Mouse (Mus musculus) cerebellum, adult 2 months (tissue): ENCODE results near the gene Vac14.

Experiments
- CTCF ChIP-seq: fragments of 200-500 bp; IDR thresholded peaks from 2 replicates; pipeline ENCODE4 v1.5.1; 2011; ENCODE audit warnings: low read depth, mild to moderate bottlenecking, control low read depth, low read length, moderate library complexity, borderline replicate concordance; ENCODE audit not compliant: insufficient read depth
- POLR2A ChIP-seq: fragments of 200-500 bp; IDR thresholded peaks from 2 replicates; pipeline ENCODE4 v1.6.1; 2011; ENCODE audit warnings: low read length, control low read depth, borderline replicate concordance; ENCODE audit not compliant: insufficient read depth

- TF ChIP-seq POLR2A = no peak
- no peak for TF ChIP-seq CTCF
These were observed 97.7 kb downstream of the Vac14 start for GRCm38 (mm10) chr8:110716075-110716474.
